Mouse (Mus musculus) adrenal gland, postnatal 36 days (tissue): ENCODE results near the gene Masp1. TPM values are rescaled to one million over a fixed set of nuclear protein-coding genes. Genes with fewer than 3 reads are reported as not detected.

Experiments used
- DNase-seq, 2 experiments: peaks; one replicate each; pipeline ENCODE4 v3.0.0; 2021; ENCODE audit warnings: mixed read lengths in 1 of 2
- total RNA-seq, 2 experiments: library from RNA; stranded (reverse); gene quantifications; 2 replicates each; pipeline ENCODE4 v1.2.3; 2021

Masp1 gene
- total RNA-seq, 2 experiments from 2014 or later: 62.4 to 152 TPM

DNA sequence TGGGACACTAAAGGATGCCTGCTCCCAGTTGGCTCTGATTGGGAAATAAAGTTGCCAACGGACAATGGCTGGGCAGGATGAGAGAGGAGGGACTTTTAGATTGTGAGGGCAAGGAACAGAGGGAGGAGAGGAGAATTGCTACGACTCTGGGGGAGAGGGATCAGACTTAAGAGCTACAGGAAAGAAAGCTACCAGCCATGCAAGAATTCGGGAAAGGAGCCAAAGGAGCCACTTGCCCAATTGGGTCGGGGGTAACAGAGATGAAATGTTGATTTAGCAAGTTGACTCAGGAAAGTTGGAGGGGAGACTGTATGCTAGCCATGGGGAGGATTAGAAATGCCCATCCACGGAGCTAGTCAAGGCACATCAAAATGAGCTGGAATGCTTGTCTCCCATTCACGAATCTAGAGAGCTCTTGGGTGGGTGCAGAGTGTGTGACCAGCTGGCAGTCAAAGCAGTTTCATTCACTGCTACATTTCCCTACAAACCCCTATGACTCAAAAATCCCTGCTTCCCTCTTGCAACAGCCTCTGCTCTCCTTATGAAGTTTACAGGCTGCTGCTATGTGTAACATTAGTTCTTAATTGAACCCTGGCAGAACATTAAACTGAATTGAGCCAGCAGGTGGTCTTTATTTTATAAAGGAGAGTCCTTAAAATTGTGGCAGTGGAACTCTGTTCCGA is 61.6 kb downstream of the Masp1 start:
- DNase-seq: no peak

DNA sequence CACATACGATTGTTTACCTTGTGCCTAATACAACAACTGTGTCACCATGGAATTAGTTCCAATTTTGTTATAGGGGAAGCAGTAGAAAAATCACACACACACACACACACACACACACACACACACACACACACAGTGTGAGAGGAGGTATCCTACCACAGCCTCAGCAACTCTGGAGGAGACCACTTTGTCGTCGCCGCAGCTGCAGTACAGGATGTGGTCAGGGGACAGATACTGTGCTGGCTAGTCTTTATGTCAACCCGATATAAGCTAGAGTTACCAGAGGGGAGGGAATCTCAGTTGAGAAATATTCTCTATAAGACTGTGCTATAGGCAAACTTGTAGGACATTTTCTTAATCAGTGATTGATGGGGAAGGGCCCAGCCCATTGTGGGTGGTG is 63.3 kb downstream of the Masp1 start:
- DNase-seq: no peak

DNA sequence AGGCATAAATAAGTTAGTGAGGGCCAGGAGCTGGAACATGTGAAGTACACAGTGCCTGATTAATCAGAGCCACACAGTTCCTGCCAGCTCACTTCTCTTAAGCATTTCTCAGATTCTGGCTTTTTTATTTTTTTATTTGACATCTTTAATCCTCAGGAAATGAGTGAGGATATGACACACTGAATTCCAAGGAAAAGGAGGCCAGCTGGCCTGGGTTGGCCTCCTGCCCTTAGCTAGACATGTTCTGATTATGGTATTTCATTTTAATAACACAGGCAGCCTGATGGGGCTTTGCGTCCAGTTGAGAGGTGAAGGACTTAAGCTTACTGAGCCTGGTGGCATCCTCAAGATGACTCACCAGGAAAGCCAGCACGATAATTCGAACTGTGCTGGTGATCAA is 64.1 kb downstream of the Masp1 start:
- peak; percentile 65 to 69 for DNase-seq

DNA sequence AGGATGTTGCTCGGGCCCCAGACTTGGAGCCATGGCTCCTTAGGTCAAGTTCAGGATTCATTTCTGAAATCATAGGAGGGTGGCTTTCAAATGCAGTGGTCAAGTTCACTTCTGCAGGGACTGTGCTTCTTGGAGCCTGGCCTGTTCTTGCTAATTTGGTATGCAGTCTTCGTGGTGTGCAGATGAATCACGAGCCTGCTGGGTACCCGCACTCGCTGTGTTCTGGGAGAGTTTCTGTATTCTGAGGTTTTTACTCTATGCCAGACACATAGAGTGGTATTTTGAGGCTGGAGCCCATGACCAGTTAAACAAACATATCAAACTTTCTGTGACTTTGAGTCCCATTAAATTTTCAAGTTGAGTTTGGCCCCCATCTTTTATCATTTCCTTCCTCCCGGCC is 66.2 kb downstream of the Masp1 start:
- no peak for DNase-seq

DNA sequence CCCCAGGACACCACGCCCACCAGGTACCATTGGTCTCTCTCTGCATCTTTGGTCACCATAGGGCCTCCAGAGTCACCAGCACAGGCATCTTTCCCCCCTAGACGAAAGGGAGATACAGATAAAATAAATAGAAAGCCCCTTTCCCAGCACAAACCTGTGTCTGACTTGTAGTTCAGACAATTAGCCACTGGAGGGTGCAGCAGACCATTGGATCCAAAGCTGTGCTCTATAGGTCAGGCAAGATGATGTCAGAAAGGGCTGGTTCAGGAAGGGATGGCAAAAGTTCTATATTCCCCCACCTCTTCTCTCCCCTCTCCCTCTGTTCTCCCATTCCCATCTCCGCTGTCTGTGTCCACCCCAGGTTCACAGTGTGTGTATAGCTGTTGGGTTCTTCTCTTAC is 68.1 kb downstream of the Masp1 start:
- peak; percentile 63 to 68 for DNase-seq

DNA sequence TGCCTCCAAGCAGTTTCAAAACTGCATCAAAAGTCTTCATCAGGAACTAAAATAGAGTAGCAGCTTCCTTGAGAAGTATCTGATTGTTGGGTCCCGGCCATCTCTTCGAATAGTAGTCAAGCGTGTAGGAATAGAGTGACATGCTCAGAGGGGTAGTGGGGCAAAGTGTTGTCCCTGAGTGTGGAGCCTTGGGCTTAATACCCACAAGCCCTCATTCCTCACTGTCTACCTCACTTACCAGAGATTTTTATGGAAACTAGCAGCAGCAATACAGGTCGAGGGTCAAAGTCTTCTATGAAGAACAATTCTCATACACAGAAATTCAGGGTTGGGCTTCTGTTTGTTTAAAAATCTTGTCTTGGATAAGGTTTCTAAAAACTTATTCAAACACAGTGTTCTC is 69.8 kb downstream of the Masp1 start:
- no peak for DNase-seq

DNA sequence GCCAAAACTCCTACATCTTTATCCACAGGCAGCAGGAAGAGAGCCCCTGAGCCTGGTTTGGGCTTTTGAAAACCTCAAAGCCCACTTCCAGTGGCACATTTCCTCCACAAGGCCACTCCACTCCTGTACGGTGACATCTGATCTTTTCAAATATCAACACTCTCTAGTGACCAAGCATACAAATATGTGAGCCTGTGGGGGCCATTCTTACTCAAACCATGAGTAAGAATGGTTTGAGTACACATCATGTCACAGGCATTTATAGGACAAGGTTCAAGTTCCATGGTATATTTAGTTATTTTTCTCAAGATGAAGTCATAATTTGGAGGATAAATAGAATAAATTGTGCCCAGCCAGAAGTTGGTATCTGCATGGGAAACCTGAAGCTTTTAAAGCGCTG is 70.7 kb downstream of the Masp1 start:
- no peak for DNase-seq

DNA sequence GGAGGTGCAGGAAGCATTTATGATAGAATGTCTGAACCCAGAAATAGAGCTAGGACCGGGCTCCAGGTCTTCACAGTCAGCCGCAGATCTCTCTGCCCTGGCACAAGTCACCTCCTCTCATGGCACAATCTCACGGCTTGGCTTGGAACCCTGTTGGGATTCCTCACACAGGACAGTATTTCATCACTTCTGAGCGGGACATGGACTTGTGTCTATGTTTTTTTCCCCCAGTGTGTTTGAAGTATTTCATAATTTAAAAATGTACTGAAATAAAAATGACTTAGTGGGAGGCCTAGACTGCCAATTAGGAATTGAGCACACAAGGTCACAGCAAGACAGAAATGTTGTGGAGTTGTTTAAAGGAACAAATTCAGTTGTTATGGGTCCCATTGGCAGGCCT is 76.4 kb downstream of the Masp1 start:
- peak; percentile 51 to 65 for DNase-seq

DNA sequence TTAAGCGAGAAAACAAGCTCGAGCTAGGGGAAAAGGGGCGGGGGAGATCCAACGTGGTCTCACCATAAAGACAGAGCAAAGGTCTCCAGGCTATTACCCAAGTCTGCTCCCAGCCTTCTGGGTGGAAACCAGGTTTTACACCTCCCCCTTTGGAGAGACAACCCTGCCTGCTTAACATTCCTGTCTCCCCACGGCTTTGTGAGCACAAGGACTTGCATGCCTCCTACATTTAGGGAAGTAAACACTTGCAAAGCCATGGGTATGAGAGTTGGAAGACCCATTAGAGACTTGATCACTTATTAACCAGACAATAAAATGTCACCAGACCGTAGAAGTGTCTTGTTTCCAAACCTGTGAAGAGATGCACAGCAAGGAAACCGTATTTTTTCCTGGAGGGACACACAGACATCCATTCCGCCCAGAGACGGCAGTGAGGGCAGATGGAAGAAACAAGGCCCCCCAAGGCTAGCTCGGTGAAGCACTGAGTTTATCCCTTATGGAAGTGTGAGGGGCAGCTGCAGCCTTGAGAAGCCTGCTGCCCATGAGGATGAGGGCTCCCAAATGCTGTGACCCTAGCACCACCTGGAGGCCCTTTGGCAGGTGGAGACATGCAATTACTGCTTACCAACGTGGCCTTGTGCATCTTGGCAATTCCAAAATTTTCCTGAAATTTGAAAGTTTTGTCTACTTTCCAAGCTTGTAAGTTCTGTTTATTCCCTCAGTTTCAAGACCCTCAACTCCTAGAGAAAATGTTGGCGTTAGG is 83.0 kb downstream of the Masp1 start:
- DNase-seq: no peak

DNA sequence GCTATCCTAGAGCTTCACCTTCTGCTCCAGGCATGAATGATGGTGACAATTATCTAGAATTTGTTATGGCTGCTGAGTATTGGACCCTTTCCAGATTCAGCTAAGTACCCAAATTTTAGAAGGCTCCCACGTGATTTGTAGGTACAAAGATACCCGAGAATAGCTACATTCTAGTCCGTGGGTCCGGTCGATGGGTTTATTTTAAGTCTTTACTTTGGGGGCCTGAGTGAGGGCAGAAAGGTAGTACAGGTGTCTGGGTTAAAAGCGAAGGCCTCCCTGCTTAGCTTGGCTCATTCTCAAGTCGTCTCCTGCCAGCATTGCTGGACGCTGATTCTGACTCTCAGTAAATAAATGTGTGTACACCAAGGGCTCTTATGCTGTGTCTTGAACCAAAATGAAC is 90.6 kb downstream of the Masp1 start:
- DNase-seq: no peak

DNA sequence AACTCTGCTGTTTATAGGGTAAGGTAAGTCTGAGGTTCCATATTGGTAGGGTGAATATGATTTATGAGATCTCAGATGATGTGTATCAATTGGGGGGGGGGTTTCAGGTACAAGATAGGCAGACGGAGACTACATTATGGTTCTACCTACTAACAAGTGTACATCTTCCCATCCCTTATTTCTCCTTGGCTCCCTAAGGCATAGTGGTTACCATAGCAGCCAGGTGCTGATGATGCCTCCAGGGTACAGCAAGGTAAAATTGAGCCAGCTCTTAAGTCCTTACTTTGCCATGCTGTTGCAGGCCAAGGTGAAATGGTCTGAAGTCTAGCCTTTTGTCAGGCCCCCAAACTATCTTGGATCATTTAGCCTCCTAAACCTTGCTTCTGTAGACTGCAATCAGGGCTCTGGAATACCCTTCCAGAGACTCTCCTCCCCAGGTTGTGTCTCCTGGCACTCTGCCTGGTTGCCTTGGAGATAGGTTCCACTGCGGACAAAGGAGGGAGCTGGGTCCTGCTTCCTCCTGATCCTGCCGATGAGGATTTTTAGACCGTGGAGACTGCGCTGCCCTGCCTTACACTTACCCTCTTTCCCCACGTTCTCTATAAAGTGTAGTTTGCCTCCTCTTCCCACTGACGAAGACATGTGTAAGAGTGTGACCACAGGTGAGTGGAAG is 91.8 kb downstream of the Masp1 start, which contains the start of gene Rtp1:
Gene Rtp1, plus strand, starts transcription at position 487 of the 673 bp plus-strand sequence.
- no peak for DNase-seq

DNA sequence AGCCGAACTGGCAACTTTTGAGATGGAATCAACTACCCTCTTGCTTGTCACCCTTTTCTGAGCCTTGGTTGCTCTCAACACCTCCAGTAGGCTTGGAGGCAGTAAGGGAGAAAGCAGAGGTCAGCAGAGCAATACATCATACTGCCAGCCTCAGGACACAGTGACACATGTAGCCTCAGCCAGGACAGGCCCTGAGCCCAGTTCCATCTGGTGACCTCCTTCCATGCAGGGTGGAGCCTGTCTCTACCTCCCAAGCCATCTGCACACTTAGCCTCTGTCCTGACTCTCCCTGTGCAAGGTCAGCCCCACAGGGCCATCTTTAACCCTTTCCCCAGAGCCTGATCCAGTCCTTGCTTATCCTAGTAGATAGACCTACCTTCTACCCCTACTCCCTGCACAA is 92.9 kb downstream of the Masp1 start:
- DNase-seq: peak; percentile 36 to 57

DNA sequence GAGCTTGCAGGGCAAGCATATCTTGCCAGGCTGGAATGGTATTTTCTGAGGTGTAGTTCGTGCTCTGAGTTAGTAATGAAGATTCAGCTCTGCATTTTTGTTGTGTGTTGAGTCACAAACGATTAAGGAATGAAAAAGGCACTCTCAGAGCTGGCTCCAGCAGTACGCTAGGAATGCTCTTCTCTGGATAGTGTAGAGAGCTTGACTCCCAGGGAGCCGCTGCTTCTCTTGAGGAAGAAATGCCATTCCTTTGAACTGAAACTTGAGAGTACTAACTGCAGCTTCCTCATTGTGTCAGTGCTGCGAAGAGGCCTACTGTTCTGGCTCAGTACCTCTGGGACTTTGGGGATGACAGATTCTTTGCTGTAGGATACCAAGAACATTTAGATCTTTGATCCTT is 96.8 kb downstream of the Masp1 start:
- no peak for DNase-seq

DNA sequence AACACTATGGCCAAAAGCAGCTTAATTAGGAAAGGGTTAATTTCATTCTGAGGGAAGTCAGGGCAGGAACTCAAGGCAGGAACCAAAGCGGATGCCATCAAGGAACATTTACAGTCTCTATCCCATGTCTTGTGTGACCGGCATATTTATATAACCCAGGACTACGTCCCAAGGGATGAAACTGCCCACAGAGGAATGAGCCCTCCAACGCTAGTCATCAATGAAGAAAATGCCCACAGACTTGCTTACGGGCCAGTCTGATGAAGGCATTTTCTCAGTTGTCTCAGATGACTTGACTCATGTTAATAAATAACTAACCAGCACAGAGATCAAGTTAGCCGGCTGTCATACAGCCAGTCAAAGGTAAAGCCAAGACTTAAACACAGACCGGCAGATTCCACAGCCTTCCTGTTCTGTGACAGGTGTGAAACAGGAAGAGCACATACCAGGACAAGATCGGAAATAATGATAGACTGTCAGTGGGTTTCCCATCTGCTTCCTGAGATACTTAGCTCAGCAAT is 101.0 kb downstream of the Masp1 start:
- no peak for DNase-seq

DNA sequence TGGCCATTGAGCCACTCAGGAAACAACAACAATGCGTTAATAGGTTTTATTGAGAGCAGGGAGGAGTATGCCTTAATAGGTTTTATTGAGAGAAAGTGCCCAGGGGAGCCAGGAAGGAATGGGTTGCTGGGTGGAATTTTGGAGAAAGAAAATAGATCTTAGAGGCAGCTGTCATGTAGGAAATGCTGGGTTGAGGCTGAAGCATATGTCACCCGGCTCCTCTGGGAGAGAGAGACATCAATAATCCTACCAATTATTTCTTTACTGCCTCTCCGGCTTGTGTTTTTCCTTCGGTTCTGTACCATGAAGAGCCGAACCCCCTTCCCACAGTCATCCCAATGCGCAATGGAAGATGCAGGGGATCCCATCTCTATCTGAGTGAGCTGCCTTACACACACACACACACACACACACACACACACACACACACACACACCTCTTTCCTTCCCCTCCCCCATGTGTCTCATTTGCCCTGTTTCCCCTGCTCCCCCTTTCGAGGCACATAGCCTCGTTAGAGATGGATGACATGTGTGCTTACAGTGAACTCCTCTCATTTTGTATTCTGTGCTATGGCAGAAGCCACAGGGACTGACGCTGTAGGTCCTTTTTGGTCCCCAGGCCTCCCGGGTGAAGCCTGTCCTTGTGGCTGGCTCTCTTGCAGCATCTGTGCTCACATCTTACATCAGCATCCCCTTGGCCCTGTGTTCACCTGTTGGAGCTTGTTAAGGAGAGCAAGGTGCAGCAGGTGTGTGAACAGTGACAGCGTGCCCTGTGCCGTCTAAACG is 103.0 kb downstream of the Masp1 start:
- no peak for DNase-seq

DNA sequence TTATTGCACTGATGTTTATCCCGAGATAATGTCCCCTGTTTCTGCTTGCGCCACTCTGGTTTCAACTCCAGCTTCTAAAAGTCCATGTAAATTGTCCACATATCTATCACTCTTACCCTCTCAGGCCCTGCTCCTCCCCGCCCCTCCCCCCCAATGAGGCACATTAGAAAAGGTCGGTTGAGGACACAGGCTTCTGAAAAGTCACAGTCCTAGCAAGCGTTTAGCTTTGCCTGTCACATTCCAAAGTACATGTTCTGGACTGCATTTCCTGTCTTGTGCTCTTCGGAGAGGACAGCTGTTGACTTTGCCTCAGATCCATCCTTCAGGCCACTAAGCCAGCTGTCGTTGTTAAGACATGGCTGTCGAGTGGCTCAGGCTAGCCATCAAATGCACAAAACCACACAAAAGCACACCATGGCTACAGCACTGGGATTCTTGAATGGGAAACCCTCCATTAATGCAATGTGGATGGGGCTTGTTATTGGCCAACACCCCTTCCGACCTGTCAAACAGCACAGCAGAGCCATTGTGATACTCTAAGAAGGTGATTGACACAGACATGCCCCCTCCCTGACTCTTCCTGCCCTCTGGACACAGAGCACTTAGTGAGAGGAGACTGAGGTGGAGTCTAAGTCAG is 103.8 kb downstream of the Masp1 start:
- DNase-seq: no peak

DNA sequence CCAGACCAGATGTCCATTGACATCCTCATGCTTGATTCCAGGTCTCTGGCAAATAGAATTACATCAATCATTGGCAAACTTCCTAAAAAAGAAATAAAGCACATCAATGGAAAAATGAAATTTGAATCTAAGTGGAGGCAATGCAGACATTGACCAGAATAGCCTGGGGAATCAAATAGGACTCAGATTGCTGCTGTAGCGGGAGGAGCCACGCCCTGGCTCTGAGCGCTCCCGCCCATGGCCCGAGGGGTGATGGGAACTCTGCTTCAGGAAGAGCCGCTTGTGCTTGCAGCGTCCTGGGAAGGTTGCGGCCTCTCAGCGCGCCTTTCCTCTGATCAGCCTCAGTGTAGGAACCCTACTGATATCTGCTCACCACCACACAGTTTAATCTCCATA is 104.4 kb downstream of the Masp1 start:
- DNase-seq: peak; percentile 31 to 55

DNA sequence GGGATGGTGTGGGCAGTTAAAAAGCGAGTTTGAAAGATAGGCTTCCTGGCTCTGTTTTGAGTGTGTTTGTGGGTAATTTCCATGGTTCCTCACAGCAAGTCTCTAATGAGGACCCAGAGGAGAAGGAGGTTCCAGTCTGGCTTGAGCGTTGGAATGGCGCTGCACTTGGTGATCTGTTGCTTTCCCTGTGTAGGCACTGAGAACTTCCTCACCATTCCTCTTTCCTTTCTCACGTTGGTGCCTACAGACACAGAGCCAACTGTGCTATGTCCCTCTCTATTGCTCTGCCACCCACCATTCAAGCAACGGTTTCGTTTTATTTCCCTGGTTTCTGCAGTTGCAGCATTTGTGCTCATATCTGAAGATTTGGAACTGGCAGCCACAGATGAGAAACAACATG is 107.7 kb downstream of the Masp1 start:
- no peak for DNase-seq

DNA sequence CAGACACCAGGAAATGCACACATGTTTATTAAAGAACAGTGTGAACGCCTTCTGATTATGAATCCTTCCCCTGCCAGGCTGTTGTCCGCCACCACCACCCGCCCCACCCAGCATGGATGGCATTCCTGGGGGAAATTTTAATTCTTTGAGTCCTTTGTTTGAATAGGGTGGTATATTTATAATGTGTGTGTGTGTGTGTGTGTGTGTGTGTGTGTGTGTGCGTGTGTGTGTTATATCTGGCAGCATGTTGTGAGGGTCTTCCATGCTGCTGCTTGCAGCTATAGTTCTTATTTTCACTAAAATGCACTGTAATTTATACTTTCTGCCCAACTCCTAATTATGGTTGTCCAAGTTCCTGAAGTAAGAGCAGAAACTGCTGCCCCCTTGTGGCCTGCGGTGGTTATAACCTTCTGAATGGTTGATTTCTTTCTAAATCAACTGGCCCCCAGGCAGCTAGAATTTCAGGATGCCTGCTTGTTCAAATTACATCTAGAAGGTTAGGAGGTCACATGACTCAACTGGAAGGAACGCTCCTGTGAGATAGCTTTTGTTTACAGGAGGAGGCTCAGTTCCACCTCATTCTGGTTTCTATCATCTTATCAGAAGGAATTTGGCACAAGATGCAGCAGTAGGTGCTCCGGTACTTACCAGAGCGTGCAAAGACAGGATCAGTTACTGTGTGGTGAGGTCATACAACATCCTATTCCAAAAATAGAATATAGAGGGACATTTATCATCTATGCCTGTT is 117.4 kb downstream of the Masp1 start:
- peak; percentile 81 to 85 for DNase-seq

DNA sequence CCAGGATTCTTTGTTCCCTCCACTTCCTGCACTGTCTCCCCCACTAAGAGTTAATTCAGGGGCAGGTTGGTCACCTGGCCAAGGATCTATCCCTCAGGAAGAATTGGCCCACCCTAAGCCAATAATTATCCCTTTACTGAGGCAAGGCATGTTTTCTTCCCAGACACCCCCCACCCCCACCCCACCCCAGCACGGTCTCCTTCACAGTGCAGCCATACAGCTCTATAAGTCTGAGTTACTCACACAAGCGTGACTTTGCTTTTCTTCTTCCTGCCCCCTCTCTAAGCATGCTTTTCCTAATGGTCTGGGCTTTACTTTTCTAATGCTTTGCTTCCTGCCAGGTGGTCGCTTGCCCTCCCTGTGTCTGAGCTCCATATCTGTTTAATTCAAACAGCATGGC is 118.7 kb downstream of the Masp1 start:
- no peak for DNase-seq

DNA sequence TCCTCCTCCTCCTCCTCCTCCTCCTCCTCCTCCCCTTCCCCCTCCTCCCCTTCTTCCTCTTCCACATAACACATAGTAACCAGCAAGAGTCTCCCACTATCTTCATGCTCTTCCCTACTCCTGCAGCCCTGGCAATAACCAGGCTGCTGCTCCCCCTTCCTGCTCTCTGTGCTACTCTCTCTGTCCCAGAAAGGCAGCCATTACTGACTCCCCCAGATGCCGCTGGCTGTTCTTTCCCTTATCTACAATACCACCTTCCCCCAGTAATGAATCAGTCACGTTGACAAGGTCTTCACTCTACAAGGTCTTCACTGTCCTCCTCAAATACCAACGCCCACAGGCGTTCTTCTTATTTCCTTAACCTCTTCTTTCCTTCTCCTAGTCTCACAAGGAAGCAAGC is 119.2 kb downstream of the Masp1 start:
- peak in 1 of 2 experiments; percentile 26 for DNase-seq
